Mouse (Mus musculus): ENCODE data around the gene Tfap2a.

The Tfap2a gene

GRCm38 (mm10) chr13:40733542-40734151 lies 4.5 kb downstream of the Tfap2a start:
- no peak for DNase-seq (ENCODE audit: low spot score in 2 of 2)

DNA sequence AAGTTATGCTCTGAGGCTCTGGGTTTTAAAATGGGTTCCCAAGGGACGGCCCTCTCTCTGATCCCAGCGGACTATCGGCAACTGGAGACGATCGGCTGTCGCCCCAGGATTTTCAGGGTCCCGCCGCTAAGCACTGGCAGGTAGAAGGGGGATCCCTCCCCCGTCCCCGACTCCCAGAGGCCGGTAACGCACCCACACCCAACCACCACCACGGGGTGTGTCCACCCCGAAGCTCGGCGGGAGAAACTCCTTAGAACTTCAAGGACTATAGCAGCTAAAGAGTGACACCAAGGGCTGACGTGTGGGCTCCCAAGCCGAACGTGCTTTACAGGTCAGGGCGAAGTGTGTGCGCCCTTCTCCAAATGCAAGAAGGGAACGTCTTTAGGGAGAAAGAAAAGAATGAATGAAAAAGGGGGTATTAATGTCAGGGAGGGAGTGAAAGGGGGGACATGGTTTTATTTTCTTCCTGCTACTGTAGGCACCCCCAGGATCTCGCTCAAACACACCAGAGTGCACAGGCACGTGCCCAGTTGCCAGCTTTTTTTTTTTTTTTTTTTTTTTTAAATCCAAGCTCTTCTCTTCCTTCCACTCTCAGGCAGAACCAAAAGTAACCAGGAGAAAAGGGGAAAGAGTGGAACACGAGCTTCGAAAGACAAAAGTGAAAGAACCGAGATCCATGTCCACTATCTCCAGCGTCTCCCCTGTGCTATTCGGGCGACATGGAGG lies 5.2 kb downstream of the Tfap2a start:
- DNase-seq (ENCODE audit: low spot score in 2 of 2): no peak

DNA sequence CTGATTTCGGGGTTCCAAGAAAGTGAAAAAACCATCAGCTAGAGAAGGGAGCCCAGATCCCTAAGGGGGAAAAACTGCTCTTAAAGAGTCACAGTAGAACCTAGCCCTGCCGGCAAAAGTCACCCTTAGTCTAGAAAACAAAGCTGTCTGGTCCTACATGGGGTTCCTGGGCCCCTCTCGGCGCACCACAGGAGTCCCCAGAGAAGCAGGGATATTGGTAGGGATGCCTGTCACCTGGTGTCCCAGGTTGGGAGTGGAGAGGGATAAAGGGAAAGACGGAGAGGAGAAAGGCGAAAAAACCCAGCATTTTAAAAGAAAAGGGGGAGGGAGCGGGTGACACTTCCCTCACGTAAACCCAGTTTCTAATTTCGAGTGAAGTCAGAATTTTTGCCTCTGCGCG lies 6.1 kb downstream of the Tfap2a start:
- DNase-seq (ENCODE audit: low spot score in 2 of 2): no peak

- no peak for DNase-seq (ENCODE audit: low spot score in 2 of 2)
These were observed 6.9 kb downstream of the Tfap2a start for GRCm38 (mm10) chr13:40731179-40731841.

DNA sequence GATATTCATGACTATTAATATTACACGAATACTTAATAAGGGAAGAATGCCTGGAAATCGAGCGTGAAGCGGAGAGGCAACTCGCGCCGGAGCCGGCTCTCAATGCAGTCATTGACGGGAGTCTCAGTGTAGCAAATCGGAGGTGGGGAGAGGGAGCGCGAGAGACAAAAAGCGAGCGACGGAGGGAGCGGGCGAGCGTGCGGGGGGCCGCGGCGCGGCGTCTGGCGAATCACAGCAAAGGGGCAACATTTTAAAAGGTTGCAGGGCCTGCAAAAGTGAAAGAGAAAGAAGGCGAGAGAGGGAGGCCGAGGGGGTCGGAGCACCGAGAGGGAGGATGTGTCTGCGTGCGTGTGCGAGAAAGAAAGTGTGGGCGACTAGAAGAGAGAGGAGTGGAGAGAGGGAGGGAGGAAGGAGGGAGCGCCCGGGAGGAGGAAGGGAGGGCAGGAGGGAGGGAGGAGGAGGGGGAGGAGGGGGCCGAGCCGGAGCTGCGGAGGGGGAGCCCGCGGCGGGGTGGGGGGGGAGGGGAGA lies 7.5 kb downstream of the Tfap2a start:
- no peak for DNase-seq (ENCODE audit: low spot score in 2 of 2)

- DNase-seq (ENCODE audit: low spot score in 2 of 2): no peak
These were observed 8.4 kb downstream of the Tfap2a start for GRCm38 (mm10) chr13:40729592-40730431.

GRCm38 (mm10) chr13:40729037-40729436 lies 9.1 kb downstream of the Tfap2a start:
- DNase-seq (ENCODE audit: low spot score in 2 of 2): no peak

DNA sequence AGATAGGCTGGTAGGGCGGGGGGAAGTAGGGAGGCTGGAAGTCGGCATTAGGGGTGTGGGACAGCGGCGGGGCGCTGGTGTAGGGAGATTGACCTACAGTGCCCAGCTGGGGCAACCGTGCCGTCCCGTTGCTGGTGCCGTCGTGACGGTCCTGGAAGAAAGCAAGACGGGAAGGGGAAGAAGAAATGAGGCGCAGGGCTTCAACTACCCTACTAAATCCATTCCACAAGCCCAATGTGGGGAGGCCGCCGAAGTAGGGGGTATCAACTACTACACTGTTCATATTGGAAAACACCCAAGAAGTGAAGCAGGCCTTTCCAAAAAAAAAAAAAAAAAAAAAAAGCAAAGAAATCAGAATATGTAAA lies 9.6 kb downstream of the Tfap2a start:
- DNase-seq (ENCODE audit: low spot score in 2 of 2): no peak

GRCm38 (mm10) chr13:40727731-40728625 lies 10.2 kb downstream of the Tfap2a start:
- DNase-seq (ENCODE audit: low spot score in 2 of 2): no peak

- DNase-seq (ENCODE audit: low spot score in 2 of 2): no peak
These were observed 12.3 kb downstream of the Tfap2a start for GRCm38 (mm10) chr13:40725924-40726323.

- DNase-seq (ENCODE audit: low spot score in 2 of 2): no peak
These were observed 14.6 kb downstream of the Tfap2a start for GRCm38 (mm10) chr13:40723598-40723920.

DNA sequence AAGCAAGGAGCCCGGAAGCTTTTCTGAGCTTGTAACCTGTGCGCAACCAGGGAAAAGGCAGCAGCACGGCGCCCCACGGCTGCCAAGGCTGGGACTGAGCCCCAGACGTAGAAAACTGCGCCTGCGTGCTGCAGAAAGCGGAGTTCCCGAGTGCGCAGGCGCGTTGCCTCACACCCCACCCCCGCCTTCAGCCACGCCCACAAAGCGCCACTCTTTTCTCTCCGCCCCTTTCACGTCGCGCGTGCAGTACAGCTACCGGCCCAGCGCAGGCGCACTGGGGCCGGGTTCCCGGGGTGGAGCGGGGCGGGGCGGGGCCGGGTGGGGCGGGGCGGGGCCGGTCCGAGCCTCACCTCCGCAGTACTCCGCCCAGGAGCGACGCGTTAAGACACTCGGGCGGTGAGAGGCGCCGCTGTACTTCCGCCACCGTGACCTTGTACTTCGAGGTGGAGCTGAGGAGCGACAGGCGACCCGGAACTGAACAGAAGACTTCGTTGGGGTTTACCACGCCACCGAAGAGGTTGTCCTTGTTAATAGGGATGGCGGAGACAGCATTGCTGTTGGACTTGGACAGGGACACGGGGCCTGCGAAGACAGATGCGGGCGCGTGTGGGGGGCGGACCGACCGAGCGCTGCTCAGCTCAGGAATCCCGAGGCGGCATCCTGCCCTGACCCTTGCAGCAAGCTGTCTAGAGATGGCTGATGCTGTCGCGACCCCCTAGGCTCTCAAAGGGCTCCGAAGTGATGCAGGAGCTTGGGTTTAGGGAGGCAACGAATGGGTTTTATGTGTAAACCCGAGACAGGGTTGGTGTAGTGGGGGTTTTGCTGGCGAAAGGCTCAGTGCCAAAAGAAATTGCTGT lies 15.2 kb downstream of the Tfap2a start:
- peak; percentile 53 to 71 for DNase-seq (ENCODE audit: low spot score in 2 of 2)

DNA sequence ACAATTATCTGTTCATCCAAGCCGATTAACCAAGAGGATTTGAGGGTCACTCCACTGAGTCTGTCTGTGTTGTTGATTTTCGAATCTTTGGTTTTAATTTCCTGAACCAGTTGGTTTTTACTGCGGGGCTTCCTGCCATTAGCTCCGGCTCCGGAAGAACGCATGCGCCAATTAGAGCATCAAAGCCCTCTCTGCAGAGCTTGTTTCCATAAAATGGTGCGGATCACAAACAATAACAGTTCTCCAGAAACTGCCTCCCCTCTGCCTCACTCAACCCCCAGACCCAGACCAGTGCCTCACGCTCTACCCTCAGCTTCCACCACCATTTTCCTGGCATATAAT lies 18.5 kb downstream of the Tfap2a start:
- no peak for DNase-seq (ENCODE audit: low spot score in 2 of 2)

DNA sequence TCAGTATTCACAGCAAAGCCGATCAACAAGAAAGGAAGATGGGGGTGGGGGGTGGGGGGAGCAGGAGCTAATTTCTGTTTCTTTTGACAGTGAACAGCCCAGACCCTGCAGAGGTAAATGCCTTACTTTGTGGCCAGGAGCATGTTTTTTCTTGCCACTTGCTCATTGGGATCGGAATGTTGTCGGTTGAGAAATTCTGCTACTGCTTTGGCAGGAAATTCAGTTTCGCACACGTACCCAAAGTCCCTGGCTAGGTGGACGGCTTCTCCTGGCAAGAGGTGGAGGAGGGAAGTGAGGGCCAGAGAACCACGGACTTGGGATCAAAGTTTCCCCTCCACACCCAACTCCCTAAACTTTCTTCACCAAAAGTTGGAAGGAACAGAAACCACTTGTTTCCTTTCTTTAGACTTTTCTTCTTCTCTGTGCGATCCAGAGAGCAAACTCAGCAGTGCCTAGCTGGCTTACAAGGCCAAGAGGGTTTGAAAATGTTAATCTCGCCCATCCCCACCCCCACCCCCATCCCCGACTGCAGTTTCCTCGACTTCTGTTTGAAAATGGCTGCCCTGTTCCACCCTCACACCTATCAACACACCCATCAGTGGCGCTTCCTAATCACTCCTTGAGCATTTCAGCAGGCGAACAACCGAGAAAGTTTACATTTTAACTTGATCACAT lies 19.0 kb downstream of the Tfap2a start:
- no peak for DNase-seq (ENCODE audit: low spot score in 2 of 2)

DNA sequence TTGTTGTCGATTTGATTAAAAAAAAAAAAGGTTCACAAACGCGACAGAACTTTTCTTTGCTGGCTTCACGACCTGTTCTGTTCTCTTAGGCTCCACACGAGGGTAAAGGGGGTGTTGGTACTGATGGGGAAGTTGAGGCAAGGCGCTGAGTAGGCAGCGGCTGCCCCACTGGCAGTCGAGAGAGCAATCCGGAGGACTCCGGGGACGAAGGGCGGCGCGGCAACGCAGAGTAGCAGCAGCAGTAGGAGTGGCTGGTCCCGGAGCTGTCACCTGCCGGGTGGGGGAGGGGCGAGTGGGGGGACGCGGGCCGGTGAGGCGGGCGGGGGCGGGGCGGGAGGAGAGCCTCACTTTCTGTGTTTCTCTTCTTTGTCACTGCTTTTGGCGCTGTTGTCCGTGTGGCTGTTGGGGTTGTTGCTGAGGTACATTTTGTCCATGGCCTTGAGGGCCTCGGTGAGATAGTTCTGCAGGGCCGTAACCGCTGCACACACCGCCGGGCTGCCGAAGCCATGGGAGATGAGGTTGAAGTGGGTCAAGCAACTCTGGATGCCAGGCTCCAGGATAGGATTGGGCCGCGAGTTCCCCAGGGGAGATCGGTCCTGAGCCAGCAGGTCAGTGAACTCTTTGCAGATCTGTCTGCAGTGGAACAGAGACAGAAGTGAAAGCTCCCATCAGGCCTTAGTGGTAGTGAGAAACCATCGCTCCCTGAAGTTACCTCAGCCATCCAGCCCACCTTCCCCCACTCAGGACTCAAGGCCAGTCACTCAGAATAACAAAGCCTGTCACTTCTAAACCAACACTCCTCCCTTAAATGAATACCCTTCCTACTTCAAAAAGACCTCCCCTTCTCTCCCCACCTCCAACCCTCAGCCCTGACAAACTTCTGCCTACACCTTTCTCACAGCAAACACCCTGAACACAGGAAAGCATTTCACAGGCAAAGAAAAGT lies 21.1 kb downstream of the Tfap2a start:
- no peak for DNase-seq (ENCODE audit: low spot score in 2 of 2)

- no peak for DNase-seq (ENCODE audit: low spot score in 2 of 2)
These were observed 23.6 kb downstream of the Tfap2a start for GRCm38 (mm10) chr13:40714531-40714930.

DNA sequence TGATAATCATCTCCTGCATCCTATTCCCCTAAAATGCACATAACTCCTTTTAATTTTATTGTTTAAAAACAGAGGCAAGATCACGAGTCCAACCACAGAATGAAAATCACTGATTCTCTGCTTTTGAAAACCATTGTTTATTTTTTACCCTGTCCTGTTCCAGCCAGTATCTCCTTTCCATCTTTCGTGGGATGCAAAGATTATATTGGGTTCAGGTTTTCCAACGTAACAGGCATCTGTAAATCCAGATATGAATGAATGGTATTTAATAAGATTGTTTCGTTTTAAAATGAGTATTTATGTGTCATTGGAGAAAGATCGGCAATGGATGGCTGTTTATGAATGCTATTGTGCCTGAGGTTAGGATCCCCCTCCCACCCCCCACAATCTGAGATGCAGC lies 24.5 kb downstream of the Tfap2a start:
- DNase-seq (ENCODE audit: low spot score in 2 of 2): no peak

- no peak for DNase-seq (ENCODE audit: low spot score in 2 of 2)
These were observed 24.9 kb downstream of the Tfap2a start for GRCm38 (mm10) chr13:40713241-40713640.

- no peak for DNase-seq (ENCODE audit: low spot score in 2 of 2)
These were observed 25.7 kb downstream of the Tfap2a start for GRCm38 (mm10) chr13:40712526-40712832.

All from spleen, postnatal 14 days (tissue).